Mouse (Mus musculus) hindbrain, embryonic 15.5 days (tissue): Measurements from ENCODE around the gene Nol7. TPM values are rescaled to one million over a fixed set of nuclear protein-coding genes. Genes with fewer than 3 reads are reported as not detected.

Experiments used
- ATAC-seq: fragments of 200-750 bp; cut with Nextera tagmentation; 2 replicates; pipeline ENCODE4 v1.8.0; 2017; ENCODE audit warnings: low read depth, moderate number of reproducible peaks, moderate TSS enrichment; ENCODE audit not compliant: low FRiP score
- H3K27ac ChIP-seq: fragments of 300-500 bp; sonication (generic); replicated peaks from 2 replicates; pipeline ENCODE4 v1.5.1; 2015; ENCODE audit warnings: mild to moderate bottlenecking, inconsistent platforms
- H3K27me3 ChIP-seq: fragments of 300-500 bp; sonication (generic); 2 replicates; pipeline ENCODE4 v1.6.1; 2015; ENCODE audit warnings: control low read depth, inconsistent platforms
- H3K36me3 ChIP-seq: fragments of 300-500 bp; sonication (generic); 2 replicates; pipeline ENCODE4 v1.6.1; 2015; ENCODE audit warnings: control low read depth, inconsistent platforms
- H3K4me1 ChIP-seq: fragments of 300-500 bp; sonication (generic); replicated peaks from 2 replicates; pipeline ENCODE4 v1.6.1; 2015; ENCODE audit warnings: control low read depth, inconsistent platforms
- H3K4me2 ChIP-seq: fragments of 300-500 bp; sonication (generic); 2 replicates; pipeline ENCODE4 v1.6.1; 2015; ENCODE audit warnings: moderate library complexity, mild to moderate bottlenecking, inconsistent platforms
- H3K4me3 ChIP-seq: fragments of 300-500 bp; sonication (generic); 2 replicates; pipeline ENCODE4 v1.5.1; 2015; ENCODE audit warnings: mild to moderate bottlenecking, inconsistent platforms
- H3K9ac ChIP-seq: fragments of 300-500 bp; sonication (generic); 2 replicates; pipeline ENCODE4 v1.6.1; 2015; ENCODE audit warnings: inconsistent platforms
- H3K9me3 ChIP-seq: fragments of 300-500 bp; sonication (generic); 2 replicates; pipeline ENCODE4 v1.6.1; 2016; ENCODE audit warnings: control low read depth, inconsistent platforms
- WGBS: fragments of 180-500 bp; shearing (Covaris S2); methylation state at CpG from one replicate; pipeline ENCODE4 v1.1.7; 2015; 5-methylcytosine and 5-hydroxymethylcytosine counted together
- polyA plus RNA-seq: library from polyadenylated mRNA; unstranded; fragments of >200 nt; fragmentation: Nextera tagmentation; extraction: Ambion mirVana; gene quantifications from 2 replicates; pipeline ENCODE4 v1.2.1, GENCODE M21; 2015

Gene Nol7
- 168 and 171 TPM in 2 replicates for polyA plus RNA-seq

- WGBS = 1% methylated on average over 72 of the region's 72 CpGs
- H3K4me2 ChIP-seq = peak within 1 kb of the TSS; percentile 67
- H3K4me1 ChIP-seq = peaks cover 16% of the 10 kb centered on the region
- H3K9ac ChIP-seq = peak within 1 kb of the TSS; percentile 85
- ATAC-seq = peak; percentile 94
- H3K9me3 ChIP-seq = no peaks in the 10 kb centered on the region
- peak within 1 kb of the TSS; percentile 97 for H3K27ac ChIP-seq
- peak within 1 kb of the TSS; percentile 82 for H3K4me3 ChIP-seq
- no peaks in the 10 kb centered on the region for H3K27me3 ChIP-seq
- peaks cover 39% of the 10 kb centered on the region for H3K36me3 ChIP-seq
These were observed at the start of gene Nol7 for GRCm38 (mm10) chr13:43398297-43399080. Nol7 (plus strand) TSS chr13:43398390.

GRCm38 (mm10) chr13:43349376-43349775 lies 48.8 kb upstream of the Nol7 start:
- Histone ChIP-seq H3K4me3 (no peak overlapping the region), H3K9me3 (no peaks in the 10 kb centered on the region), H3K9ac (no peak overlapping the region), H3K27ac (no peak overlapping the region), H3K27me3 (no peaks in the 10 kb centered on the region), H3K36me3 (no peaks in the 10 kb centered on the region), H3K4me2 (no peak overlapping the region), H3K4me1 (no peaks in the 10 kb centered on the region)
- 82% methylated on average over 8 of the region's 8 CpGs for WGBS
- ATAC-seq = no peak

- Histone ChIP-seq H3K27ac (no peak overlapping the region), H3K4me3 (no peak overlapping the region), H3K36me3 (no peaks in the 10 kb centered on the region), H3K9ac (no peak overlapping the region), H3K4me1 (no peaks in the 10 kb centered on the region), H3K4me2 (no peak overlapping the region), H3K27me3 (no peaks in the 10 kb centered on the region), H3K9me3 (no peaks in the 10 kb centered on the region)
- WGBS = 73% methylated on average over 9 of the region's 9 CpGs
- no peak for ATAC-seq
These were observed 47.6 kb upstream of the Nol7 start for GRCm38 (mm10) chr13:43350489-43351169.

- H3K9ac ChIP-seq = no peak overlapping the region
- no peak overlapping the region for H3K27ac ChIP-seq
- H3K4me1 ChIP-seq = no peaks in the 10 kb centered on the region
- WGBS = 52% methylated on average over 4 of the region's 4 CpGs
- no peak overlapping the region for H3K4me2 ChIP-seq
- H3K36me3 ChIP-seq = no peaks in the 10 kb centered on the region
- H3K27me3 ChIP-seq = no peaks in the 10 kb centered on the region
- no peak overlapping the region for H3K4me3 ChIP-seq
- no peaks in the 10 kb centered on the region for H3K9me3 ChIP-seq
- no peak for ATAC-seq
These were observed 44.8 kb upstream of the Nol7 start for GRCm38 (mm10) chr13:43353356-43353755.

GRCm38 (mm10) chr13:43354362-43354761 lies 43.8 kb upstream of the Nol7 start:
- 80% methylated on average over 12 of the region's 12 CpGs for WGBS
- Histone ChIP-seq H3K27me3 (no peaks in the 10 kb centered on the region), H3K4me1 (no peaks in the 10 kb centered on the region), H3K9ac (no peak overlapping the region), H3K4me3 (no peak overlapping the region), H3K27ac (no peak overlapping the region), H3K4me2 (no peak overlapping the region), H3K36me3 (no peaks in the 10 kb centered on the region), H3K9me3 (no peaks in the 10 kb centered on the region)
- ATAC-seq = no peak

GRCm38 (mm10) chr13:43356346-43357125 lies 41.7 kb upstream of the Nol7 start:
- no peak overlapping the region for H3K9ac ChIP-seq
- no peaks in the 10 kb centered on the region for H3K9me3 ChIP-seq
- H3K27ac ChIP-seq = no peak overlapping the region
- no peaks in the 10 kb centered on the region for H3K27me3 ChIP-seq
- WGBS = 89% methylated on average over 14 of the region's 14 CpGs
- ATAC-seq = no peak
- H3K4me1 ChIP-seq = no peaks in the 10 kb centered on the region
- no peak overlapping the region for H3K4me2 ChIP-seq
- H3K36me3 ChIP-seq = no peaks in the 10 kb centered on the region
- H3K4me3 ChIP-seq = no peak overlapping the region

- Histone ChIP-seq H3K9me3 (no peaks in the 10 kb centered on the region), H3K4me1 (no peaks in the 10 kb centered on the region), H3K36me3 (no peaks in the 10 kb centered on the region), H3K27me3 (no peaks in the 10 kb centered on the region), H3K9ac (no peak overlapping the region), H3K27ac (no peak overlapping the region), H3K4me2 (no peak overlapping the region), H3K4me3 (no peak overlapping the region)
- no peak for ATAC-seq
- WGBS = 69% methylated on average over 6 of the region's 6 CpGs
These were observed 37.7 kb upstream of the Nol7 start for GRCm38 (mm10) chr13:43360534-43360933.

- ATAC-seq = no peak
- Histone ChIP-seq H3K4me2 (no peak overlapping the region), H3K4me3 (no peak overlapping the region), H3K27me3 (no peaks in the 10 kb centered on the region), H3K4me1 (peaks cover 9% of the 10 kb centered on the region), H3K27ac (no peak overlapping the region), H3K9ac (no peak overlapping the region), H3K9me3 (no peaks in the 10 kb centered on the region), H3K36me3 (no peaks in the 10 kb centered on the region)
- WGBS = 65% methylated on average over 9 of the region's 9 CpGs
These were observed 35.8 kb upstream of the Nol7 start for GRCm38 (mm10) chr13:43362353-43362752.

GRCm38 (mm10) chr13:43364985-43365824 lies 33.0 kb upstream of the Nol7 start, which contains the start of gene Sirt5:
Sirt5 (plus strand) TSS chr13:43365496.
- peaks cover 9% of the 10 kb centered on the region for H3K4me1 ChIP-seq
- peak within 1 kb of the TSS; percentile 84 for H3K4me2 ChIP-seq
- peak; percentile 97 for ATAC-seq
- H3K27me3 ChIP-seq = no peaks in the 10 kb centered on the region
- H3K9me3 ChIP-seq = no peaks in the 10 kb centered on the region
- no peaks in the 10 kb centered on the region for H3K36me3 ChIP-seq
- H3K4me3 ChIP-seq = peak within 1 kb of the TSS; percentile 71
- WGBS = 14% methylated on average over 42 of the region's 42 CpGs
- peak within 1 kb of the TSS; percentile 76 for H3K27ac ChIP-seq
- peak within 1 kb of the TSS; percentile 55 for H3K9ac ChIP-seq

- no peaks in the 10 kb centered on the region for H3K27me3 ChIP-seq
- 10% methylated on average over 11 of the region's 11 CpGs for WGBS
- H3K4me1 ChIP-seq = peaks cover 9% of the 10 kb centered on the region
- peak overlapping the region; percentile 71 for H3K4me3 ChIP-seq
- peak overlapping the region; percentile 76 for H3K27ac ChIP-seq
- peaks cover 3% of the 10 kb centered on the region; the same call in 1 of the 2 replicates for H3K36me3 ChIP-seq
- no peaks in the 10 kb centered on the region for H3K9me3 ChIP-seq
- ATAC-seq = peak; percentile 44; the same call in 1 of the 2 replicates
- H3K4me2 ChIP-seq = peak overlapping the region; percentile 84
- H3K9ac ChIP-seq = peak overlapping the region; percentile 55
These were observed 32.4 kb upstream of the Nol7 start for GRCm38 (mm10) chr13:43365825-43366184.

- no peak overlapping the region for H3K27ac ChIP-seq
- no peaks in the 10 kb centered on the region for H3K27me3 ChIP-seq
- WGBS = 96% methylated on average over 6 of the region's 6 CpGs
These were observed 28.1 kb upstream of the Nol7 start for GRCm38 (mm10) chr13:43370063-43370462.

More at GRCm38 (mm10) chr13:43370063-43370462, 28.1 kb upstream of the Nol7 start:
- H3K36me3 ChIP-seq = peaks cover 26% of the 10 kb centered on the region
- H3K4me3 ChIP-seq = no peak overlapping the region
- peaks cover 9% of the 10 kb centered on the region for H3K4me1 ChIP-seq
- H3K9me3 ChIP-seq = no peaks in the 10 kb centered on the region
- no peak overlapping the region for H3K9ac ChIP-seq
- no peak for ATAC-seq
- no peak overlapping the region for H3K4me2 ChIP-seq
